Comparison of ENCODE assay signal across 7 mouse cellular contexts in genomic region chr3:65352278-65353127, GRCm38 (mm10). TPM values are rescaled to one million over a fixed set of nuclear protein-coding genes. Genes with fewer than 3 reads are reported as not detected.
DNase-seq lines count a peak whose midpoint lies in the region; ATAC-seq and TF ChIP-seq lines count a peak whose summit lies in the region.

No protein-coding gene starts in this region.

- H3K9ac ChIP-seq in limb, embryonic 11.5 days (ENCODE audit: low read length), result 0 out of 2 replicates have a peak overlapping the region, but pooled peaks have one; percentile 12
- H3K9ac ChIP-seq in midbrain, postnatal 0 days (replicated peaks; ENCODE audit: low read length, poor library complexity, severe bottlenecking), result no peak overlapping the region

- H3K27ac ChIP-seq in limb, embryonic 11.5 days (replicated peaks; ENCODE audit: low read depth, low read length), result no peak overlapping the region
- H3K27ac ChIP-seq in limb, embryonic 10.5 days, result no peak overlapping the region
- H3K27ac ChIP-seq in midbrain, postnatal 0 days (ENCODE audit: low read depth, low read length), result no peak overlapping the region

- no peak for DNase-seq in limb, embryonic 11.5 days (ENCODE audit: low spot score)
- DNase-seq in limb, embryonic 10.5 days (ENCODE audit: low spot score), result no peak
- DNase-seq in R1 (ENCODE audit: low read depth, low spot score), result peak; percentile 23
- DNase-seq in midbrain, postnatal 0 days (ENCODE audit: low spot score), result peak; percentile 77
- no peak for DNase-seq in right cerebral cortex, adult 18-20 months
- DNase-seq in adrenal gland, postnatal 25 days, result no peak

- no peak overlapping the region for H3K4me2 ChIP-seq in limb, embryonic 11.5 days (ENCODE audit: low read depth, severe bottlenecking)
- H3K4me2 ChIP-seq in midbrain, postnatal 0 days (ENCODE audit: low read depth, low read length, poor library complexity, severe bottlenecking), result no peak overlapping the region

- 51% methylated on average over 4 of the region's 4 CpGs for WGBS in limb, embryonic 11.5 days
- 63% methylated on average over 4 of the region's 4 CpGs for WGBS in limb, embryonic 10.5 days
- 46% methylated on average over 4 of the region's 4 CpGs for WGBS in midbrain, postnatal 0 days

- no peaks in the 10 kb centered on the region for H3K4me1 ChIP-seq in limb, embryonic 11.5 days (ENCODE audit: control insufficient read depth, insufficient read depth, low read length)
- no peaks in the 10 kb centered on the region for H3K4me1 ChIP-seq in limb, embryonic 10.5 days
- no peaks in the 10 kb centered on the region for H3K4me1 ChIP-seq in midbrain, postnatal 0 days (ENCODE audit: insufficient read depth, low read length)

- peak; percentile 73 for TF ChIP-seq CTCF in midbrain, postnatal 0 days (IDR thresholded peaks at IDR 0.05)

- no peaks in the 10 kb centered on the region for H3K9me3 ChIP-seq in limb, embryonic 11.5 days (ENCODE audit: control insufficient read depth, low read length)
- H3K9me3 ChIP-seq in limb, embryonic 10.5 days (replicated peaks), result no peaks in the 10 kb centered on the region
- H3K9me3 ChIP-seq in midbrain, postnatal 0 days (ENCODE audit: low read length), result no peaks in the 10 kb centered on the region

- H3K36me3 ChIP-seq in limb, embryonic 11.5 days (ENCODE audit: control insufficient read depth, insufficient read depth, low read length), result no peaks in the 10 kb centered on the region
- H3K36me3 ChIP-seq in limb, embryonic 10.5 days, result no peaks in the 10 kb centered on the region
- no peaks in the 10 kb centered on the region for H3K36me3 ChIP-seq in midbrain, postnatal 0 days (ENCODE audit: insufficient read depth, low read length)

- ATAC-seq in limb, embryonic 11.5 days (ENCODE audit: insufficient number of reproducible peaks, low FRiP score, low TSS enrichment, low read depth), result 0 out of 2 replicates have a peak, but pooled peaks have one; percentile 35
- peak; percentile 42 to 46; a peak in 2 of 4 replicates for ATAC-seq in hematopoietic stem cell, adult 5-6 weeks (replicated peaks in 1 of 2; ENCODE audit: insufficient read depth in 1 of 2, low FRiP score in 2 of 2, low TSS enrichment in 1 of 2, low read depth in 1 of 2, poor library complexity in 2 of 2, severe bottlenecking in 2 of 2)
- ATAC-seq in midbrain, postnatal 0 days (ENCODE audit: low FRiP score), result peak; percentile 52; the same call in 1 of the 2 replicates

- H3K27me3 ChIP-seq in limb, embryonic 11.5 days (ENCODE audit: control insufficient read depth, insufficient read depth, low read length), result no peaks in the 10 kb centered on the region
- H3K27me3 ChIP-seq in limb, embryonic 10.5 days (ENCODE audit: low read depth, poor library complexity, severe bottlenecking), result no peaks in the 10 kb centered on the region
- H3K27me3 ChIP-seq in midbrain, postnatal 0 days (ENCODE audit: insufficient read depth, low read length), result no peaks in the 10 kb centered on the region

- no peak overlapping the region for H3K4me3 ChIP-seq in limb, embryonic 11.5 days (ENCODE audit: low read depth, low read length)
- H3K4me3 ChIP-seq in limb, embryonic 10.5 days, result no peak overlapping the region
- no peak overlapping the region for H3K4me3 ChIP-seq in midbrain, postnatal 0 days (ENCODE audit: low read depth, low read length)

RNA-seq across cellular contexts. Expression of gene Ssr3, which starts 39.9 kb away (rescaled TPM):
- polyA plus RNA-seq in limb, embryonic 11.5 days (2014; fragmentation: Nextera tagmentation; extraction: Ambion mirVana), result 308 and 323 TPM in 2 replicates
- polyA plus RNA-seq in limb, embryonic 10.5 days (2016; fragmentation: Nextera tagmentation; extraction: Ambion mirVana), result 226 and 253 TPM in 2 replicates
- total RNA-seq in hematopoietic stem cell, adult 5-6 weeks (2017), result 237 and 247 TPM in 2 replicates
- total RNA-seq in midbrain, postnatal 0 days (2014; rRNA removed), result 140 and 187 TPM in 2 replicates
- 147 and 151 TPM in 2 replicates for polyA plus RNA-seq in midbrain, postnatal 0 days (2015; fragmentation: Nextera tagmentation; extraction: Ambion mirVana)
- 146 and 165 TPM in 2 replicates for total RNA-seq in adrenal gland, postnatal 25 days (2021)

Comparison
In these comparisons a context has a peak if more than half of its experiments do, and no peak if none do; other contexts are left out.
1. DNase-seq: peak in R1 (single experiment) and midbrain, postnatal 0 days (single experiment); none in limb, embryonic 11.5 days (single experiment), limb, embryonic 10.5 days (single experiment), right cerebral cortex, adult 18-20 months (single experiment) and adrenal gland, postnatal 25 days (single experiment).
2. Peak in every context shown above with its lines, with median percentiles within 50 percentile points of each other: ATAC-seq.